Mouse (Mus musculus) layer of hippocampus, adult 11-12 months (tissue): Measurements from ENCODE around the gene Nsmce4a.
A peak's percentile ranks its signal among the peaks of the same experiment; 100 is the strongest.

ENCODE experiments used
- DNase-seq: peaks from one replicate; pipeline ENCODE4 v3.0.0; 2022; ENCODE audit warnings: low spot score

The Nsmce4a gene

GRCm38 (mm10) chr7:130577388-130578003 lies 4.6 kb upstream of the Nsmce4a start, which contains the start of gene Tacc2:
Gene Tacc2 (plus strand): TSS chr7:130577438.
- no peak for DNase-seq

GRCm38 (mm10) chr7:130576981-130577380 lies 4.1 kb upstream of the Nsmce4a start:
- DNase-seq, result no peak

- no peak for DNase-seq
Observed at GRCm38 (mm10) chr7:130574211-130574991, 1.5 kb upstream of the Nsmce4a start.

GRCm38 (mm10) chr7:130573746-130574145 lies 828 bp upstream of the Nsmce4a start:
- no peak for DNase-seq

GRCm38 (mm10) chr7:130570472-130570871 lies 2.4 kb downstream of the Nsmce4a start:
- DNase-seq, result no peak

GRCm38 (mm10) chr7:130568783-130569436 lies 4.0 kb downstream of the Nsmce4a start:
- no peak for DNase-seq

- no peak for DNase-seq
Observed at GRCm38 (mm10) chr7:130564596-130564995, 8.3 kb downstream of the Nsmce4a start.

GRCm38 (mm10) chr7:130563880-130564279 lies 9.0 kb downstream of the Nsmce4a start:
- DNase-seq, result no peak

- DNase-seq, result no peak
Observed at GRCm38 (mm10) chr7:130563276-130563675, 9.6 kb downstream of the Nsmce4a start.

GRCm38 (mm10) chr7:130560933-130561332 lies 12.0 kb downstream of the Nsmce4a start:
- no peak for DNase-seq

- no peak for DNase-seq
Observed at GRCm38 (mm10) chr7:130558592-130558991, 14.3 kb downstream of the Nsmce4a start.

GRCm38 (mm10) chr7:130555597-130555996 lies 17.3 kb downstream of the Nsmce4a start:
- no peak for DNase-seq

GRCm38 (mm10) chr7:130553321-130553720 lies 19.6 kb downstream of the Nsmce4a start:
- no peak for DNase-seq

- DNase-seq, result no peak
Observed at GRCm38 (mm10) chr7:130552780-130553179, 20.1 kb downstream of the Nsmce4a start.

GRCm38 (mm10) chr7:130547635-130548175 lies 25.2 kb downstream of the Nsmce4a start:
- DNase-seq, result no peak

- peak; percentile 91 for DNase-seq
Observed at GRCm38 (mm10) chr7:130546791-130547484, 26.0 kb downstream of the Nsmce4a start.

GRCm38 (mm10) chr7:130546421-130546790 lies 26.5 kb downstream of the Nsmce4a start:
- DNase-seq, result no peak

GRCm38 (mm10) chr7:130545893-130546292 lies 27.0 kb downstream of the Nsmce4a start:
- DNase-seq, result no peak

- no peak for DNase-seq
Observed at GRCm38 (mm10) chr7:130545401-130545800, 27.5 kb downstream of the Nsmce4a start.

- DNase-seq, result no peak
Observed at GRCm38 (mm10) chr7:130543181-130543580, 29.7 kb downstream of the Nsmce4a start.

GRCm38 (mm10) chr7:130540176-130540575 lies 32.7 kb downstream of the Nsmce4a start:
- DNase-seq, result no peak

- DNase-seq, result no peak
Observed at GRCm38 (mm10) chr7:130537068-130537467, 35.9 kb downstream of the Nsmce4a start.
